Mouse (Mus musculus): ENCODE measurements around the gene Gon7.

DNA sequence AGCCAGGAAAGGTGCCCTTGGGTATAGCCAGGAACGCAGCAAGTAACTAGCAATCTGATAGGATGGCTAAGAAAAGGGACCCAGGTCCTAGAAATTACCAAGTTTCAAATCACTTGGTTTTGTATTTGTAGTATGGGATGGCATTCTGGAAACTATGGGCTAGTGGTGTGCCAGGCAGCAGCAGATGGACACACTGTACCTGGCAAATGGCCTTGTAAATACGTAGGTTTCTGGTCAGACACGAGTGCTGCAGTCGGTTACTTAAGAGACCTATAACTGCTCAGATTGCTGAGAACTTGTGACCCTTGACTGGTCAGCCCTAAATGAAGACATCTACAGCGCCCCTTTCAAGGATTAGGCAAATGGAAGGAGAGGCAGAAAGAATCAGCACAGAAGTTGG, 20.5 kb upstream of the Gon7 start:
- TF ChIP-seq CTCF (IDR thresholded peaks at IDR 0.05; ENCODE audit: low read depth) = no peak
- no peak for TF ChIP-seq EP300 (IDR thresholded peaks at IDR 0.05; ENCODE audit: low read depth)
